Mouse (Mus musculus) gastrocnemius, adult 18-20 months (tissue): ENCODE results near the gene Gpatch8. TPM values are rescaled to one million over a fixed set of nuclear protein-coding genes. Genes with fewer than 3 reads are reported as not detected.

Experiments
- DNase-seq: peaks from one replicate; pipeline ENCODE4 v3.0.0; 2021; ENCODE audit warnings: low spot score
- total RNA-seq, 2 experiments: library from RNA; stranded (reverse); gene quantifications; 2 replicates each; pipeline ENCODE4 v1.2.3; 2021

Gpatch8 gene
- total RNA-seq, 2 experiments from 2014 or later = 26.1 to 27.1 TPM

GRCm38 (mm10) chr11:102453131-102453530 lies 103.1 kb downstream of the Gpatch8 start:
- DNase-seq = no peak

- no peak for DNase-seq
Observed at GRCm38 (mm10) chr11:102449043-102450008, 106.9 kb downstream of the Gpatch8 start.

GRCm38 (mm10) chr11:102448327-102448726 lies 107.9 kb downstream of the Gpatch8 start:
- no peak for DNase-seq

GRCm38 (mm10) chr11:102447497-102447896 lies 108.7 kb downstream of the Gpatch8 start, which contains the start of gene Fam171a2:
Fam171a2 (minus strand) TSS chr11:102447682.
- DNase-seq = peak; percentile 43

- DNase-seq = no peak
Observed at GRCm38 (mm10) chr11:102446581-102447461, 109.4 kb downstream of the Gpatch8 start.

- no peak for DNase-seq
Observed at GRCm38 (mm10) chr11:102445891-102446361, 110.3 kb downstream of the Gpatch8 start.

- DNase-seq = no peak
Observed at GRCm38 (mm10) chr11:102445264-102445890, 110.8 kb downstream of the Gpatch8 start.

- DNase-seq = no peak
Observed at GRCm38 (mm10) chr11:102444781-102445180, 111.4 kb downstream of the Gpatch8 start.

- DNase-seq = no peak
Observed at GRCm38 (mm10) chr11:102444321-102444720, 111.9 kb downstream of the Gpatch8 start.

- no peak for DNase-seq
Observed at GRCm38 (mm10) chr11:102443740-102444139, 112.5 kb downstream of the Gpatch8 start.

- no peak for DNase-seq
Observed at GRCm38 (mm10) chr11:102442089-102442488, 114.1 kb downstream of the Gpatch8 start.

GRCm38 (mm10) chr11:102441434-102441833 lies 114.8 kb downstream of the Gpatch8 start:
- DNase-seq = no peak

- no peak for DNase-seq
Observed at GRCm38 (mm10) chr11:102440255-102440654, 115.9 kb downstream of the Gpatch8 start.

- no peak for DNase-seq
Observed at GRCm38 (mm10) chr11:102439093-102440082, 116.8 kb downstream of the Gpatch8 start.

- peak; percentile 85 for DNase-seq
Observed at GRCm38 (mm10) chr11:102438212-102439092, 117.7 kb downstream of the Gpatch8 start.

- DNase-seq = peak; percentile 62
Observed at GRCm38 (mm10) chr11:102437120-102438061, 118.8 kb downstream of the Gpatch8 start.

- no peak for DNase-seq
Observed at GRCm38 (mm10) chr11:102436471-102436790, 119.8 kb downstream of the Gpatch8 start.
